Mouse (Mus musculus): ENCODE data around the gene Olfr1264. TPM values are rescaled to one million over a fixed set of nuclear protein-coding genes. Genes with fewer than 3 reads are reported as not detected.

The Olfr1264 gene
- total and polyA plus RNA-seq, 2 experiments, result not detected

DNA sequence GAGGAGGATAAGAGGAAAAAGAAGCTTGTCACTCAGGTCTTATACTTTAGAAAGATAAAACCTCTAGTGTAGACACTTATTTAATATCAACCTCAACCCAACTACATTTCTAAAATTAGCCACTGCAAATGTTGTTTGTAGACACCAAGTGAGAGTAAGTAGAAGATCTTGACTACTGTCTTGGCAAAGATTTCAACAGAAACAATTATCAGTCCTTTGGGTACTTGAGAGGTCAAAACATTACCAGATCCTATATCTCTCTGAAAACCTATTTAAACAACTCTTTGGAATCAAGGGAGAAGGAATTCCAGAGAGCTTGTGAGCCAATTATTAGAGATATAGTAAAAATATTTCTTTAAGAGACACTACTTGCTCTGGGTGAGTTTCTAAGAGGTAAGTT is 34.5 kb downstream of the Olfr1264 start, which contains the start of gene Olfr1261:
Olfr1261 (plus strand) TSS at position 301 of the 400 bp plus-strand sequence.
- no peak within 1 kb of the TSS for H3K4me3 ChIP-seq (ENCODE audit: insufficient read depth, low read depth, low read length)
- H3K27ac ChIP-seq (replicated peaks; ENCODE audit: insufficient read depth, low read depth, low read length), result no peak within 1 kb of the TSS
- no peaks in the 10 kb centered on the region for H3K4me1 ChIP-seq (ENCODE audit: control insufficient read depth, insufficient read depth, low read length)
- TF ChIP-seq POLR2A (IDR thresholded peaks at IDR 0.05; ENCODE audit: extremely low read depth, insufficient read depth, low read length) (no peak), CTCF (IDR thresholded peaks at IDR 0.05; ENCODE audit: low read depth, low read length) (no peak)
- no peaks in the 10 kb centered on the region for H3K79me2 ChIP-seq (ENCODE audit: control insufficient read depth, insufficient read depth, low read length)
- H3K27me3 ChIP-seq (ENCODE audit: control insufficient read depth, insufficient read depth, low read length), result no peaks in the 10 kb centered on the region
- no peak for DNase-seq (ENCODE audit: extremely low read depth, low read depth, low spot score)
- no peaks in the 10 kb centered on the region for H3K36me3 ChIP-seq (ENCODE audit: control insufficient read depth, insufficient read depth, low read length)
- H3K9ac ChIP-seq (ENCODE audit: low read depth, low read length), result no peak within 1 kb of the TSS

GRCm38 (mm10) chr2:89977709-89978108 is 47.7 kb downstream of the Olfr1264 start:
- DNase-seq (ENCODE audit: extremely low read depth, low read depth, low spot score), result no peak
- no peaks in the 10 kb centered on the region for H3K79me2 ChIP-seq (ENCODE audit: control insufficient read depth, insufficient read depth, low read length)
- H3K9ac ChIP-seq (ENCODE audit: low read depth, low read length), result no peak overlapping the region
- H3K4me3 ChIP-seq (ENCODE audit: insufficient read depth, low read depth, low read length), result no peak overlapping the region
- H3K27me3 ChIP-seq (ENCODE audit: control insufficient read depth, insufficient read depth, low read length), result no peaks in the 10 kb centered on the region; the same call in 1 of the 2 replicates
- H3K27ac ChIP-seq (replicated peaks; ENCODE audit: insufficient read depth, low read depth, low read length), result no peak overlapping the region
- no peaks in the 10 kb centered on the region for H3K4me1 ChIP-seq (ENCODE audit: control insufficient read depth, insufficient read depth, low read length)
- H3K36me3 ChIP-seq (ENCODE audit: control insufficient read depth, insufficient read depth, low read length), result no peaks in the 10 kb centered on the region
- no peak for TF ChIP-seq CTCF (IDR thresholded peaks at IDR 0.05; ENCODE audit: low read depth, low read length)
- TF ChIP-seq POLR2A (IDR thresholded peaks at IDR 0.05; ENCODE audit: extremely low read depth, insufficient read depth, low read length), result no peak
- WGBS, result 78% methylated on average over 2 of the region's 2 CpGs

DNA sequence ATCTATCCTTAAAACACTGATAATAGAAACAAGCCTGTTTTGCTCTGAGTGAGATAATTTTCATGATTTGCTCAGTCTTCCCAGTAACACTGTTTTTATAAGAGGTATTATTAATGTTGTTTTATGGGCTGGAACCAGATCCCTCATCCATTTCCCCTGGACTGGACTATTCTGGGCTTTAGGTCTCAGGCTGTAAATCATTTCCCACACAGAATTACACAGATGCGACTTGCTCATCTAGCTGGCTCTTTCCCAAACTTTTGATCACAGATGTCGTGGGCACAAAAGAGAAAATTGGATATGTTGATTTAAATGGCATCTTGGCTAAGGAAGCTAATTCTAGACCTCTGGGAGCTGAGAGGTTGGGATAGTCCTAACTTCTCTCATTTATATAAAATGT is 51.2 kb downstream of the Olfr1264 start, which contains the start of gene Olfr1260:
Olfr1260 (plus strand) TSS at position 157 of the 400 bp plus-strand sequence.
- 59% methylated on average over 2 of the region's 2 CpGs for WGBS
- Histone ChIP-seq H3K4me3 (ENCODE audit: insufficient read depth, low read depth, low read length) (no peak within 1 kb of the TSS), H3K9ac (ENCODE audit: low read depth, low read length) (no peak within 1 kb of the TSS), H3K27me3 (ENCODE audit: control insufficient read depth, insufficient read depth, low read length) (no peaks in the 10 kb centered on the region; the same call in 1 of the 2 replicates), H3K79me2 (ENCODE audit: control insufficient read depth, insufficient read depth, low read length) (no peaks in the 10 kb centered on the region), H3K27ac (replicated peaks; ENCODE audit: insufficient read depth, low read depth, low read length) (no peak within 1 kb of the TSS), H3K4me1 (ENCODE audit: control insufficient read depth, insufficient read depth, low read length) (no peaks in the 10 kb centered on the region), H3K36me3 (ENCODE audit: control insufficient read depth, insufficient read depth, low read length) (no peaks in the 10 kb centered on the region)
- no peak for TF ChIP-seq POLR2A (IDR thresholded peaks at IDR 0.05; ENCODE audit: extremely low read depth, insufficient read depth, low read length)
- no peak for TF ChIP-seq CTCF (IDR thresholded peaks at IDR 0.05; ENCODE audit: low read depth, low read length)
- no peak for DNase-seq (ENCODE audit: extremely low read depth, low read depth, low spot score)

Other genes starting within 250 kb of the Olfr1264 start
- gene Olfr1254, start 232.0 kb downstream of the Olfr1264 start, total RNA-seq (2014; rRNA removed), result not detected in 2 replicates
- not detected in 2 replicates for gene Olfr1254, start 232.0 kb downstream of the Olfr1264 start, polyA plus RNA-seq (2012; rRNA removed)
- gene Olfr1255, start 213.5 kb downstream of the Olfr1264 start, total RNA-seq (2014; rRNA removed), result not detected in 2 replicates
- gene Olfr1255, start 213.5 kb downstream of the Olfr1264 start, polyA plus RNA-seq (2012; rRNA removed), result not detected in 2 replicates
- gene Olfr1256, start 184.0 kb downstream of the Olfr1264 start, total RNA-seq (2014; rRNA removed), result not detected in 2 replicates
- not detected in 2 replicates for gene Olfr1256, start 184.0 kb downstream of the Olfr1264 start, polyA plus RNA-seq (2012; rRNA removed)
- not detected in 2 replicates for gene Olfr48, start 177.4 kb downstream of the Olfr1264 start, total RNA-seq (2014; rRNA removed)
- gene Olfr48, start 177.4 kb downstream of the Olfr1264 start, polyA plus RNA-seq (2012; rRNA removed), result not detected in 2 replicates
- gene Olfr1257, start 147.1 kb downstream of the Olfr1264 start, total RNA-seq (2014; rRNA removed), result not detected in 2 replicates
- not detected in 2 replicates for gene Olfr1257, start 147.1 kb downstream of the Olfr1264 start, polyA plus RNA-seq (2012; rRNA removed)
- not detected in 2 replicates for gene Olfr1258, start 98.3 kb downstream of the Olfr1264 start, total RNA-seq (2014; rRNA removed)
- not detected in 2 replicates for gene Olfr1258, start 98.3 kb downstream of the Olfr1264 start, polyA plus RNA-seq (2012; rRNA removed)
- not detected in 2 replicates for gene Olfr1259, start 76.9 kb downstream of the Olfr1264 start, total RNA-seq (2014; rRNA removed)
- not detected in 2 replicates for gene Olfr1259, start 76.9 kb downstream of the Olfr1264 start, polyA plus RNA-seq (2012; rRNA removed)
- not detected in 2 replicates for gene Olfr1260, start 51.2 kb downstream of the Olfr1264 start, total RNA-seq (2014; rRNA removed)
- not detected in 2 replicates for gene Olfr1260, start 51.2 kb downstream of the Olfr1264 start, polyA plus RNA-seq (2012; rRNA removed)
- gene Olfr1261, start 34.4 kb downstream of the Olfr1264 start, total RNA-seq (2014; rRNA removed), result not detected in 2 replicates
- not detected in 2 replicates for gene Olfr1261, start 34.4 kb downstream of the Olfr1264 start, polyA plus RNA-seq (2012; rRNA removed)
- not detected in 2 replicates for gene Olfr1262, start 25.4 kb downstream of the Olfr1264 start, total RNA-seq (2014; rRNA removed)
- not detected in 2 replicates for gene Olfr1262, start 25.4 kb downstream of the Olfr1264 start, polyA plus RNA-seq (2012; rRNA removed)
- not detected in 2 replicates for gene Olfr1263, start 13.4 kb downstream of the Olfr1264 start, total RNA-seq (2014; rRNA removed)
- gene Olfr1263, start 13.4 kb downstream of the Olfr1264 start, polyA plus RNA-seq (2012; rRNA removed), result not detected in 2 replicates
- gene Olfr1265, start 9.8 kb upstream of the Olfr1264 start, total RNA-seq (2014; rRNA removed), result not detected in 2 replicates
- gene Olfr1265, start 9.8 kb upstream of the Olfr1264 start, polyA plus RNA-seq (2012; rRNA removed), result not detected in 2 replicates
- gene Olfr140, start 38.0 kb upstream of the Olfr1264 start, total RNA-seq (2014; rRNA removed), result not detected in 2 replicates
- not detected in 2 replicates for gene Olfr140, start 38.0 kb upstream of the Olfr1264 start, polyA plus RNA-seq (2012; rRNA removed)
- gene Olfr1269, start 95.8 kb upstream of the Olfr1264 start, total RNA-seq (2014; rRNA removed), result not detected in 2 replicates
- not detected in 2 replicates for gene Olfr1269, start 95.8 kb upstream of the Olfr1264 start, polyA plus RNA-seq (2012; rRNA removed)
- gene Olfr32, start 116.7 kb upstream of the Olfr1264 start, total RNA-seq (2014; rRNA removed), result not detected in 2 replicates
- gene Olfr32, start 116.7 kb upstream of the Olfr1264 start, polyA plus RNA-seq (2012; rRNA removed), result not detected in 2 replicates
- gene Olfr1270, start 127.5 kb upstream of the Olfr1264 start, total RNA-seq (2014; rRNA removed), result not detected in 2 replicates
- gene Olfr1270, start 127.5 kb upstream of the Olfr1264 start, polyA plus RNA-seq (2012; rRNA removed), result not detected in 2 replicates
- gene Olfr1506, start 198.9 kb upstream of the Olfr1264 start, total RNA-seq (2014; rRNA removed), result not detected in 2 replicates
- not detected in 2 replicates for gene Olfr1506, start 198.9 kb upstream of the Olfr1264 start, polyA plus RNA-seq (2012; rRNA removed)
- not detected in 2 replicates for gene Olfr142, start 232.0 kb upstream of the Olfr1264 start, total RNA-seq (2014; rRNA removed)
- gene Olfr142, start 232.0 kb upstream of the Olfr1264 start, polyA plus RNA-seq (2012; rRNA removed), result not detected in 2 replicates
- not detected in 2 replicates for gene Olfr1271, start 245.5 kb upstream of the Olfr1264 start, total RNA-seq (2014; rRNA removed)
- not detected in 2 replicates for gene Olfr1271, start 245.5 kb upstream of the Olfr1264 start, polyA plus RNA-seq (2012; rRNA removed)